Mouse (Mus musculus) CH12.LX (cell line): ENCODE data around the gene Slc39a5.

Experiments used
- BHLHE40 ChIP-seq: IDR thresholded peaks from 2 replicates; pipeline ENCODE4 v1.6.1; 2011; ENCODE audit warnings: mild to moderate bottlenecking, low read depth, low read length, improper control_type of control experiment
- CHD2 ChIP-seq: IDR thresholded peaks from 2 replicates; pipeline ENCODE4 v1.6.1; 2011; ENCODE audit warnings: low read length, improper control_type of control experiment
- CTCF ChIP-seq, 2 experiments: IDR thresholded peaks in 1 of 2; conservative IDR thresholded peaks in 1 of 2; 2 replicates each; pipeline ENCODE4 v1.5.1; 2011 to 2012; ENCODE audit warnings: low read depth in 2 of 2, low read length in 2 of 2, improper control_type of control experiment in 1 of 2, inconsistent platforms in 1 of 2, mild to moderate bottlenecking in 1 of 2, moderate library complexity in 1 of 2
- HCFC1 ChIP-seq: IDR thresholded peaks from 2 replicates; pipeline ENCODE4 v1.6.1; 2012; ENCODE audit warnings: low read depth, mild to moderate bottlenecking, inconsistent platforms, low read length, improper control_type of control experiment
- MAZ ChIP-seq: IDR thresholded peaks from 2 replicates; pipeline ENCODE4 v1.6.1; 2012; ENCODE audit warnings: low read depth, mild to moderate bottlenecking, inconsistent platforms, low read length, improper control_type of control experiment, moderate library complexity
- POLR2A ChIP-seq: IDR thresholded peaks from 2 replicates; pipeline ENCODE4 v1.6.1; 2011; ENCODE audit warnings: low read depth, mild to moderate bottlenecking, improper control_type of control experiment, low read length

GRCm38 (mm10) chr10:128434681-128435080, 33.7 kb upstream of the Slc39a5 start:
- no peak for TF ChIP-seq CTCF (conservative IDR thresholded peaks at IDR 0.05 in 1 of 2, IDR thresholded peaks at IDR 0.05 in 1 of 2; ENCODE audit: low read depth in 2 of 2, low read length in 2 of 2)
- no peak for TF ChIP-seq CHD2
- TF ChIP-seq MAZ: no peak
- TF ChIP-seq HCFC1: no peak
- no peak for TF ChIP-seq BHLHE40
- TF ChIP-seq POLR2A: no peak
